Mouse (Mus musculus): ENCODE data around the gene Pawr.

Gene Pawr

GRCm38 (mm10) chr10:108331784-108332561, at the start of gene Pawr:
Gene Pawr (plus strand): TSS chr10:108332121.
- in situ Hi-C loops (cut with MboI; ENCODE audit: low pct_unique_long_range_greater_than_20kb in 1 of 2, low sequenced_read_pairs in 2 of 2, unreplicated experiment in 1 of 2): no loop called here

DNA sequence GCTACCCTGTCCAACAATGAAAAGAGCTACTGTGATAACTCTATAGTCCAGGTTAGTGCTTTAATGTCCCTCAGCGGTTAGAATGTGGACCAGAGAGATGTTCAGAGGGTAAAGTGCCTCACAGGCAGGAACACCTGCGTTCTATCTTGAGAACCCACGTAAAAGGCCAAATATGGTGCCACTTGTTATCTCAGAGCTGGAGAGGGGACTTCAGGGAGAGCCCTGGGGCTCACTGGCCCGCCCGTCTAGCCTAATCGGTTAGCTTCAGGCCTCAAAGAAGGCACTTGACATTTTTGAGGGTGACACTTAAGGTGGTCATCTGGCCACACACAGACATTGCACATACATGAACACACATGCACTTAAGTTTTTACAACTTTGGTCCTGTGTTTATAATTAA, 49.6 kb upstream of the Pawr start:
- in situ Hi-C loops (cut with MboI; ENCODE audit: low pct_unique_long_range_greater_than_20kb in 1 of 2, low sequenced_read_pairs in 2 of 2, unreplicated experiment in 1 of 2): loop anchor here (25.0 kb wide), 3 partner anchors 280 to 470 kb away; no protein-coding TSS in a partner anchor

DNA sequence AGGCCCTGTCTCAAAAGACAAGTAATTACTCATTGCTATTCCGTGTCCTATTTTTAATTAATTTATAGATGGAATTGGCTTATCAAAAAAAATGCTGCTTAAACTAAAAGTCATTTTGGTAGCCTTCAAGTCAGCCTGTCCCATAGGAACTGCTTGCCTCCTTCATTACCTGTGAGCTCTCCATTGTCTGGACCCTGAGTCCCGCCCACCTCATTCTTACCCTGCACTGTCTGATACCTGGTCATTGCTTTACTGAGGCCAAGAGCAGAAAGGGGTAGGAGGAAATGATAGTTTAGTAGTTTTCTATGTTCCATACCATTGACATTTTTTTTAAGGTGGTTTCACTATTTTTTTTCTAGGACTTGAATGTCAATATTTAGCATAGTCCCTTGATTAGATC, 48.5 kb upstream of the Pawr start:
- in situ Hi-C loops (cut with MboI; ENCODE audit: low pct_unique_long_range_greater_than_20kb in 1 of 2, low sequenced_read_pairs in 2 of 2, unreplicated experiment in 1 of 2): loop anchor here (25.0 kb wide), 3 partner anchors 279 to 471 kb away; no protein-coding TSS in a partner anchor

- in situ Hi-C loops (cut with MboI; ENCODE audit: low pct_unique_long_range_greater_than_20kb in 1 of 2, low sequenced_read_pairs in 2 of 2, unreplicated experiment in 1 of 2): loop anchor here (25.0 kb wide), 3 partner anchors 278 to 472 kb away; no protein-coding TSS in a partner anchor
These were observed 48.1 kb upstream of the Pawr start for GRCm38 (mm10) chr10:108283837-108284236.

DNA sequence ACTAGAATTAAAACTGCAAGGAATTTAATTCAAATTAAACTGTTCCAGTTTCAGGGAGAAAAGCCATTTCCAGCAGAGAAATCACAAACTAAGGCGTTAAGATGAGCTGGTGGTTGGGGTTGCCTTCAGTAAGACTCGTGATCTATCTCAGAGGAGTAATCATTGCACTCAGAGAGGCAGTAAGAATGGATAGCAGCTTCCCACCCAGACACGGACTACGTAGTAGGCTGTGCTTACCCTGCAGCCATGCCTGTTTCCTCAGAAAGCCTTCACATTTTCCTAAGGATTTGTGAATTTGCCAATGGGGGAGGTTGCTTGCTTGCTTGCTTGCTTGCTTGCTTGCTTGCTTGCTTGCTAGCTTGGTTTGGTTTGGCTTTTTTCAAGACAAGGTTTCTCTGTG, 47.5 kb upstream of the Pawr start:
- in situ Hi-C loops (cut with MboI; ENCODE audit: low pct_unique_long_range_greater_than_20kb in 1 of 2, low sequenced_read_pairs in 2 of 2, unreplicated experiment in 1 of 2): loop anchor here (25.0 kb wide), 3 partner anchors 278 to 472 kb away; no protein-coding TSS in a partner anchor

GRCm38 (mm10) chr10:108284977-108285376, 46.9 kb upstream of the Pawr start:
- in situ Hi-C loops (cut with MboI; ENCODE audit: low pct_unique_long_range_greater_than_20kb in 1 of 2, low sequenced_read_pairs in 2 of 2, unreplicated experiment in 1 of 2): loop anchor here (25.0 kb wide), 3 partner anchors 277 to 473 kb away; no protein-coding TSS in a partner anchor

- in situ Hi-C loops (cut with MboI; ENCODE audit: low pct_unique_long_range_greater_than_20kb in 1 of 2, low sequenced_read_pairs in 2 of 2, unreplicated experiment in 1 of 2): loop anchor here (25.0 kb wide), 3 partner anchors 275 to 475 kb away; no protein-coding TSS in a partner anchor
These were observed 45.1 kb upstream of the Pawr start for GRCm38 (mm10) chr10:108286658-108287437.

- in situ Hi-C loops (cut with MboI; ENCODE audit: low pct_unique_long_range_greater_than_20kb in 1 of 2, low sequenced_read_pairs in 2 of 2, unreplicated experiment in 1 of 2): loop anchor here (25.0 kb wide), 3 partner anchors 275 to 475 kb away; no protein-coding TSS in a partner anchor
These were observed 44.5 kb upstream of the Pawr start for GRCm38 (mm10) chr10:108287438-108287801.

- in situ Hi-C loops (cut with MboI; ENCODE audit: low pct_unique_long_range_greater_than_20kb in 1 of 2, low sequenced_read_pairs in 2 of 2, unreplicated experiment in 1 of 2): loop anchor here (5.0 to 25.0 kb wide), 6 partner anchors 147 to 485 kb away; no protein-coding TSS in a partner anchor
These were observed 41.9 kb upstream of the Pawr start for GRCm38 (mm10) chr10:108290046-108290445.

DNA sequence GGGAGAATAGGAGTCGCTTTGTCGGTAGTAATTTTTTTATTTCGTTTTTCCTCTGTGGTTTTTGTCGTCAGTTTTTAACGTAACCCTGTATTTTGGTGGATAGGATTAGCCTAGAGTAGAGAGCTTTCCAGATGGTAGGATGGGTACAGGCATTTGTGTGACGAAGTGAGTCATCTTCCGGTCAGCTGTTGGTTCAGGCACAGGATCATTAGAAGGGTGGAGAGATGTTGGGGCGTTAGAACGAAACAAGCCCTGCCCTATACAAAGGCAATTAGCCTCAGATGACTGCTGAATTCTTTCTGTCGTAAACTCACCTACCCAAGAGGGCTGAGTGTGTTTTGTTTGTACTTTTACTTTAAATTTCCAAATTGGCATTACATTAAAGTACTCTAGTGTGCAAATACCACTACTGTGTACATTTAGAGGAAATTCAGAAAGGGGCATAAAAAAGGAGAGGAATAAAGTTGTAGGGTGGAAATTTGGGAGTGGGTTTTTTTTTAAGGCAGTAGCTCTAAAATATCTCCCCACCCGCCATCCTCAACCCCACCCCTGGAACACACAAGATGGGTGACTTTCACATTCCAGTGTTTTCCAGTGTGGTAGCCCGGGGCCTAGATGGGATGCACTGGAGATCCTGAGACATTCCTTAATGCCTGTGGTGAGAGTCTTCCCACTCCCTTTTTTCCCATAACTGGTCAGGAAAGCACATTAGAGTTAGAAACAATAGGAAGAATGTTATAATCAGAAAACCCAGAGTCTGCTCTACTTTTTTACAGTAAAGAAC, 40.0 kb upstream of the Pawr start:
- in situ Hi-C loops (cut with MboI; ENCODE audit: low pct_unique_long_range_greater_than_20kb in 1 of 2, low sequenced_read_pairs in 2 of 2, unreplicated experiment in 1 of 2): loop anchor here (5.0 to 25.0 kb wide), 6 partner anchors 145 to 487 kb away; no protein-coding TSS in a partner anchor

GRCm38 (mm10) chr10:108292651-108293050, 39.3 kb upstream of the Pawr start:
- in situ Hi-C loops (cut with MboI; ENCODE audit: low pct_unique_long_range_greater_than_20kb in 1 of 2, low sequenced_read_pairs in 2 of 2, unreplicated experiment in 1 of 2): loop anchor here (5.0 to 25.0 kb wide), 6 partner anchors 145 to 488 kb away; no protein-coding TSS in a partner anchor

- in situ Hi-C loops (cut with MboI; ENCODE audit: low pct_unique_long_range_greater_than_20kb in 1 of 2, low sequenced_read_pairs in 2 of 2, unreplicated experiment in 1 of 2): loop anchor here (5.0 to 25.0 kb wide), 6 partner anchors 144 to 489 kb away; no protein-coding TSS in a partner anchor
These were observed 38.2 kb upstream of the Pawr start for GRCm38 (mm10) chr10:108293620-108294195.

DNA sequence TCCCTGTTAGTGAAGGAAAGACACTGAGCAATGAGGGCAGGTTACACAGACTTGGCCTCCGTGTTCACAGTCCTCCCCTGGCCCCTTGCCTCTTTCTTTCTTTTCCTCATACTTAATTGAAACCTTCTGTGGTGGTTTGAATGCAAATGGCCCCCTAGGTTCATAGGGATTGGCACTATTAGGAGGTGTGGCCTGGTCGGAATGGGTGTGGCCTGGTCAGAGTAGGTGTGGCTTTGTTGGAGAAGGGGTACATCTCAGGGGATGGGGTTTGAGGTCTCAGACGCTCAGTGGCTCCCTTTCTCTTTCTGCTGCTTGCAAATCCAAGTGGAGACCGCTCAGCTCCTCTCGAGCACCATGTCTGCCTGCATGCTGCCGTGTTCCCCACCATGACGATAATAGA, 37.2 kb upstream of the Pawr start:
- in situ Hi-C loops (cut with MboI; ENCODE audit: low pct_unique_long_range_greater_than_20kb in 1 of 2, low sequenced_read_pairs in 2 of 2, unreplicated experiment in 1 of 2): loop anchor here (5.0 to 25.0 kb wide), 7 partner anchors 138 to 490 kb away; no protein-coding TSS in a partner anchor

- in situ Hi-C loops (cut with MboI; ENCODE audit: low pct_unique_long_range_greater_than_20kb in 1 of 2, low sequenced_read_pairs in 2 of 2, unreplicated experiment in 1 of 2): loop anchor here (5.0 to 25.0 kb wide), 6 partner anchors 136 to 492 kb away; no protein-coding TSS in a partner anchor
These were observed 35.5 kb upstream of the Pawr start for GRCm38 (mm10) chr10:108296446-108296845.

- in situ Hi-C loops (cut with MboI; ENCODE audit: low pct_unique_long_range_greater_than_20kb in 1 of 2, low sequenced_read_pairs in 2 of 2, unreplicated experiment in 1 of 2): loop anchor here (5.0 to 25.0 kb wide), 6 partner anchors 134 to 493 kb away; no protein-coding TSS in a partner anchor
These were observed 33.7 kb upstream of the Pawr start for GRCm38 (mm10) chr10:108298261-108298660.

DNA sequence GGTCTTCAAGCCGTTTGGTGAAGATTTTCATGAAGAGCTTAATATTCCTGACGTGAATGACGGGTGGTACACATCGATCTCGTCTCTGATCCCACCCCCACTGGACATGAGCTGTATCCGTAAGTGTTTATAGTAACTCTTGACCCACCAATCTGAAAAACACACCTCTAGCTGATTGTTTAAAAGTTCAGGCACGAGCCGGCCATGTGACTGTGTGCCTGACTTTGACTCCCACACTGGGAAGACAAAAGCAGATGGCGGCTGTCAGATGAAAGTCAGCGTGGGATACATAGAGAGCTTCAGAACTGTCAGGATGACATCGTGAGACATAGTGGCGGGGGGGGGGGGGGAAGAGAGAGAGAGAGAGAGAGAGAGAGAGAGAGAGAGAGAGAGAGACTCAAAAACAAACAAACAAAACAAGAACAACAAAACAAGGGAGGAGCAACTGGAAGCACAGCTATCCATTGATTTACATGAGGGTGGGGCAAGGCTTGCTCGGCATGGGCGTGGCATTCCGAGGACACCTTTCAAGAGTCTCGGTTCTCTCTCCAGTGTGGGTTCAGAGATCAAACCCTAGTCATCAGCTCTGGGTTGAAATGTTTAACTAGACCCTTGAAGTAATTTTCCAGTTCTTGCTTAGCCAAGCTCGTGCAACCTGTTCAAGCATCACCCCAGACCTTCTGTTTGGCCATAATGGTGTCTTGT, 32.9 kb upstream of the Pawr start:
- in situ Hi-C loops (cut with MboI; ENCODE audit: low pct_unique_long_range_greater_than_20kb in 1 of 2, low sequenced_read_pairs in 2 of 2, unreplicated experiment in 1 of 2): loop anchor here (5.0 to 25.0 kb wide), 6 partner anchors 133 to 494 kb away; no protein-coding TSS in a partner anchor

DNA sequence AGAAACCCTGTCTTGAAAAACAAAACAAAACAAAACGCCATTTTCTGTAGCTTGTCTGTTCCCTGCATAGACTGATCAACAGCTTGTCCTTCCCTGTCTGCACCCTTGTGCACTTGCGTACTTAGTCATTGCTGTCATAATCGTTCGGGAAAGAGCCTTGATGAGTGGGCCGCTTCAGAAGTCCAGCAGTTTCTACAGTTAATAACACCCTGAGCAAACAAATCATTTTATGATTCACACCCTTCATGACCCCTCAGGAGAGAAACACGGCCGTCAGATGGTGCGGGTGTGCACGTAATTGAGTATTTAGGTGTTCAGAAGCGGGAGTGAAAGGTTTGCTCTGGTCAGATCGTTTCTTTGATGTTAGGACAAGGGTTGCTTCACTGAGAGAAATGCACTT, 32.1 kb upstream of the Pawr start:
- in situ Hi-C loops (cut with MboI; ENCODE audit: low pct_unique_long_range_greater_than_20kb in 1 of 2, low sequenced_read_pairs in 2 of 2, unreplicated experiment in 1 of 2): loop anchor here (5.0 to 25.0 kb wide), 6 partner anchors 132 to 495 kb away; no protein-coding TSS in a partner anchor

Measured in mouse embryonic stem cell (cell line).